Mouse (Mus musculus) limb, embryonic 14.5 days (tissue): ENCODE results near the gene Zfp872. TPM values are rescaled to one million over a fixed set of nuclear protein-coding genes. Genes with fewer than 3 reads are reported as not detected.

Source experiments
- ATAC-seq: fragments of 200-750 bp; cut with Nextera tagmentation; 2 replicates; pipeline ENCODE4 v1.8.0; 2017; ENCODE audit warnings: low read depth, moderate number of reproducible peaks, moderate TSS enrichment; ENCODE audit not compliant: low FRiP score
- DNase-seq: peaks from one replicate; pipeline ENCODE4 v3.0.0-alpha.2; 2015; ENCODE audit warnings: low spot score
- H3K27ac ChIP-seq: fragments of 300-500 bp; sonication (generic); replicated peaks from 2 replicates; pipeline ENCODE4 v1.5.1; 2014; ENCODE audit warnings: low read depth, mild to moderate bottlenecking, low read length, moderate library complexity, mixed read lengths
- H3K27me3 ChIP-seq: fragments of 300-500 bp; sonication (generic); 2 replicates; pipeline ENCODE4 v1.6.1; 2014; ENCODE audit warnings: low read length, mixed read lengths; ENCODE audit not compliant: control insufficient read depth, insufficient read depth
- H3K36me3 ChIP-seq: fragments of 300-500 bp; sonication (generic); 2 replicates; pipeline ENCODE4 v1.6.1; 2014; ENCODE audit warnings: mild to moderate bottlenecking, low read length, moderate library complexity, mixed read lengths; ENCODE audit not compliant: control insufficient read depth, insufficient read depth
- H3K4me1 ChIP-seq: fragments of 300-500 bp; sonication (generic); 2 replicates; pipeline ENCODE4 v1.6.1; 2014; ENCODE audit warnings: antibody characterized with exemption, low read length, mixed read lengths; ENCODE audit not compliant: control insufficient read depth, insufficient read depth
- H3K4me2 ChIP-seq: fragments of 300-500 bp; sonication (generic); replicated peaks from 2 replicates; pipeline ENCODE4 v1.6.1; 2014; ENCODE audit warnings: low read depth, mild to moderate bottlenecking, low read length, moderate library complexity; ENCODE audit not compliant: severe bottlenecking
- H3K4me3 ChIP-seq: fragments of 300-500 bp; sonication (generic); replicated peaks from 2 replicates; pipeline ENCODE4 v1.5.1; 2014; ENCODE audit warnings: low read length
- H3K9ac ChIP-seq: fragments of 300-500 bp; sonication (generic); 2 replicates; pipeline ENCODE4 v1.6.1; 2014; ENCODE audit warnings: mild to moderate bottlenecking, low read depth, low read length, moderate library complexity; ENCODE audit not compliant: severe bottlenecking
- H3K9me3 ChIP-seq: fragments of 300-500 bp; sonication (generic); 2 replicates; pipeline ENCODE4 v1.6.1; 2016; ENCODE audit warnings: low read length; ENCODE audit not compliant: control insufficient read depth
- POLR2A ChIP-seq: fragments of 200-500 bp; IDR thresholded peaks from 2 replicates; pipeline ENCODE4 v1.8.0; 2012; ENCODE audit warnings: inconsistent platforms, mild to moderate bottlenecking, moderate library complexity, borderline replicate concordance; ENCODE audit not compliant: insufficient read depth, insufficient read length; ENCODE audit errors: extremely low read depth
- WGBS: fragments of 180-500 bp; shearing (Covaris S2); extraction: QIAGEN DNeasy Blood & Tissue Kit; methylation state at CpG from one replicate; pipeline ENCODE4 v1.1.7; 2014; 5-methylcytosine and 5-hydroxymethylcytosine counted together
- polyA plus RNA-seq, 2 experiments: library from polyadenylated mRNA; depleted of rRNA in 1 of 2; stranded (reverse) in 1 of 2; unstranded in 1 of 2; fragments of >200 nt; fragmentation: Nextera tagmentation in 1 of 2; extraction: Ambion mirVana in 1 of 2; gene quantifications; 2 replicates each; pipeline versions ENCODE4 v1.2.1 to v1.2.3; 2012 to 2014

Zfp872 gene
- polyA plus RNA-seq, 2 experiments, result 0.14 to 0.51 TPM

GRCm38 (mm10) chr9:22164711-22165668 is 22.9 kb upstream of the Zfp872 start:
- peak overlapping the region; percentile 73 for H3K9ac ChIP-seq
- H3K4me3 ChIP-seq, result peak overlapping the region; percentile 58
- 0 out of 2 replicates have a peak, but pooled peaks cover 6% of the 10 kb centered on the region for H3K9me3 ChIP-seq
- DNase-seq (peak; percentile 36), ATAC-seq (peak; percentile 75)
- peak overlapping the region; percentile 94 for H3K4me2 ChIP-seq
- no peak overlapping the region for H3K27ac ChIP-seq
- H3K27me3 ChIP-seq, result no peaks in the 10 kb centered on the region
- 3% methylated on average over 46 of the region's 54 CpGs for WGBS
- 0 out of 2 replicates have a peak, but pooled peaks cover 4% of the 10 kb centered on the region for H3K4me1 ChIP-seq
- TF ChIP-seq POLR2A, result no peak
- H3K36me3 ChIP-seq, result no peaks in the 10 kb centered on the region

- Histone ChIP-seq H3K9me3 (0 out of 2 replicates have a peak, but pooled peaks cover 6% of the 10 kb centered on the region), H3K4me2 (no peak overlapping the region), H3K9ac (no peak overlapping the region), H3K36me3 (no peaks in the 10 kb centered on the region), H3K4me3 (no peak overlapping the region), H3K27ac (no peak overlapping the region), H3K4me1 (0 out of 2 replicates have a peak, but pooled peaks cover 4% of the 10 kb centered on the region), H3K27me3 (no peaks in the 10 kb centered on the region)
- WGBS, result 47% methylated on average over 6 of the region's 6 CpGs
- no peak for TF ChIP-seq POLR2A
- DNase-seq, result no peak
- no peak for ATAC-seq
These were observed 21.9 kb upstream of the Zfp872 start for GRCm38 (mm10) chr9:22165964-22166363.

GRCm38 (mm10) chr9:22166686-22167085 is 21.2 kb upstream of the Zfp872 start:
- 87% methylated on average over 10 of the region's 10 CpGs for WGBS
- H3K4me3 ChIP-seq, result no peak overlapping the region
- 0 out of 2 replicates have a peak, but pooled peaks cover 6% of the 10 kb centered on the region for H3K9me3 ChIP-seq
- H3K27ac ChIP-seq, result no peak overlapping the region
- DNase-seq (no peak), ATAC-seq (no peak)
- H3K36me3 ChIP-seq, result no peaks in the 10 kb centered on the region
- H3K9ac ChIP-seq, result no peak overlapping the region
- H3K27me3 ChIP-seq, result no peaks in the 10 kb centered on the region
- no peak for TF ChIP-seq POLR2A
- 0 out of 2 replicates have a peak, but pooled peaks cover 4% of the 10 kb centered on the region for H3K4me1 ChIP-seq
- no peak overlapping the region for H3K4me2 ChIP-seq

- no peaks in the 10 kb centered on the region for H3K36me3 ChIP-seq
- H3K9ac ChIP-seq, result no peak overlapping the region
- H3K4me3 ChIP-seq, result no peak overlapping the region
- H3K27ac ChIP-seq, result no peak overlapping the region
- no peak for TF ChIP-seq POLR2A
- H3K27me3 ChIP-seq, result no peaks in the 10 kb centered on the region
- 0 out of 2 replicates have a peak, but pooled peaks cover 6% of the 10 kb centered on the region for H3K9me3 ChIP-seq
- WGBS, result 97% methylated on average over 4 of the region's 4 CpGs
- H3K4me2 ChIP-seq, result no peak overlapping the region
- 0 out of 2 replicates have a peak, but pooled peaks cover 4% of the 10 kb centered on the region for H3K4me1 ChIP-seq
- ATAC-seq (no peak), DNase-seq (no peak)
These were observed 20.1 kb upstream of the Zfp872 start for GRCm38 (mm10) chr9:22167751-22168150.

GRCm38 (mm10) chr9:22169327-22169726 is 18.6 kb upstream of the Zfp872 start:
- Histone ChIP-seq H3K36me3 (no peaks in the 10 kb centered on the region), H3K27me3 (no peaks in the 10 kb centered on the region), H3K4me1 (0 out of 2 replicates have a peak, but pooled peaks cover 4% of the 10 kb centered on the region), H3K27ac (no peak overlapping the region), H3K4me2 (no peak overlapping the region), H3K9ac (no peak overlapping the region), H3K9me3 (0 out of 2 replicates have a peak, but pooled peaks cover 6% of the 10 kb centered on the region), H3K4me3 (no peak overlapping the region)
- ATAC-seq, result no peak
- DNase-seq, result no peak
- WGBS, result 93% methylated on average over 11 of the region's 11 CpGs
- no peak for TF ChIP-seq POLR2A
